Mouse (Mus musculus) B cell, adult (primary cell): ENCODE results near the gene Ngrn. TPM values are rescaled to one million over a fixed set of nuclear protein-coding genes. Genes with fewer than 3 reads are reported as not detected.

ENCODE experiments used
- total RNA-seq: library from RNA; stranded (reverse); gene quantifications from 4 replicates; pipeline ENCODE4 v1.2.4, GENCODE M21; 2023; ENCODE audit not compliant: inconsistent age

Gene Ngrn
- 11.5 to 19.3 TPM (median 15.4 TPM) in 4 replicates for total RNA-seq

DNA sequence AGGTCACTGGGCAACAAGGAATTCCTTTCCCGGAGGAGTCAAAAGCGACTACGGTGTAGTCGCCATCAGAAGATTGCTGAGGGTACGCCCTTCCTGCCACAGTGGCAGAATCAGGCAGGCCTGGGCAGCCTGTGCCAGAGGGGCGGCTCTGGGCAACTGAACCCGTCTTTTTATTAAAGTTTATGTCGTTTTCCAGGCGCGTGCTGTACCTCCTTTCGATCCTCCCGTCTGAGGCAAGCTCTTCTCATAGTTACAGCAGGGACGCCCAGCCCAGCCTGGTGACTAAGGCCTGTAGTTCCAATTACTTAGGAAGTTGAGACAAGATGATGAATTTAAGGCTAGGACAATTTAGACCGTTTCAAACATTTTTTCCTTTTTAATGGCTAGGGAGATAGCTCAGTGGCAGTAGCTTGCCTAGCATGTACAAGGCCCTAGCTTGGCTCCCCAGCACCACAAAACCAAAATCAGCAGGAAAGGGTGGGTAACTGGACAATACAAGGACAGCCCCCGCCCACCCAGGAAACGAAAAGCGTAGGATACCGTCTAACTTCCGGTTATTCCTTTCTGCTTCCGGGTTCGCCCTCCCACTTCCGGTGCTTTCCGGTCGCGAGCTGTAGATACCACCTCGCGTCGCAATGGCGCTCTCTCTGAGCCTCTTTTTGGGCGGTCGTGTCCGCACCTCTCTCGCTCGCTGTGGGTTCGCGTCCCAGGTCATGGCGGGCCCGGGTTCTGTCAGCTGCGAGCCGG lies at the start of gene Ngrn:
Gene Ngrn, plus strand, starts transcription at position 591 of the 747 bp plus-strand sequence.

DNA sequence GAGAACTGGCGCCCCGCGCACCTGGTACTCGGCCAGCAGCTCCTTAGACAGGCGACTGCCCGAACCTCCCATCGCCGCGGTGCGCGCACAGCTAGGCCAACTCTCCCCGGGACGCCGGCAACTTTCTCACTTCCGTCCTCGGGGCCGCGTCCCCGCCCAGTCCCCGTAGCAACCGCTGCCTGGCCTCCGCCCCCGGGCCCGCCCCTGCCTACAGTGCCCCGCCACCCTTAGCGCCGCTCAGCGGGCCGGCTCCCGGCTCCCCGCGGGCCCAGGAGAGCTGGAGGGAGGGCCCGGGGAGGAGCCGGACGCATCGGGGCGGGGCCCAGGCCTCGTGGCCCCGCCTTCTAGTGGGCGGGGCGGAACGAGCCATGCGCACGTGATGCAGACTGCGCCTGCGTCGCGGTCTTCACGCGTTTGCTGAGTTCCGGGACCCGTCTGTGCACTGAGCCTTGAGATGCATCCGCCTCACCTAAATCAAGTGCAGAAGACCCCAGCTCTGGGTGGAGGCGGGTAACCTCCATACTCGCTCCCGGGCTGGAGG lies 28.5 kb upstream of the Ngrn start, which contains the start of the genes Cib1 and Gdpgp1:
Gene Cib1, minus strand, starts transcription at position 325 of the 541 bp plus-strand sequence.
Gene Gdpgp1, plus strand, starts transcription at position 377 of the 541 bp plus-strand sequence.

DNA sequence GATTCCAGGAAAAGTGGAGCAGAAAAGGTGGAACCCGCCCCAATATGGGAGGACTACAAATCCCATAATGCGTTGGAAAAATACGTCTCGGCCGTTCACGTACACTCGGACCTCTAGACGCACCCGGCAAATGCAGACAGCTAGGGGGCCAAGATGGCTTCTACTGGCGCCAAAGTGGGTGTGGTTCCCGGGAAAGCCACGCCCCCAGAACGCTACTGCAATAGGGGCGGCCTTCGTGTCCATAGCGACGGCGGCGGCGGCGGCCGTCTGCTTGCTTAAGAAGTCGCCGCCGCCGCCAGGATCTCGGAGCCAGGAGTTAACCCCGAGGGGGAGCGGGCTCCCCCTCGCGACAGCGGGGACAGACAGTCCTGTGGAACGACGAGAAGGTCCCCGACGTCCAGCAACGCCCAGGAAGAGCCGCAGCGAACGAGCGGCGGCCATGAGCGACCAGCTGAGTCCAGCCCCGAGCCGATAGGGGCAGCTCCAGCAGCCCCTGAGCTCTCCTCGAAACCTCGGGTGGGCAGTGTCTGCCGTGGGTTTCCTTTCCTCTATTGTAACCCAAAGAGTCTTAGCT lies 14.8 kb upstream of the Ngrn start, which contains the start of gene Ttll13:
Gene Ttll13, plus strand, starts transcription at position 229 of the 574 bp plus-strand sequence.

DNA sequence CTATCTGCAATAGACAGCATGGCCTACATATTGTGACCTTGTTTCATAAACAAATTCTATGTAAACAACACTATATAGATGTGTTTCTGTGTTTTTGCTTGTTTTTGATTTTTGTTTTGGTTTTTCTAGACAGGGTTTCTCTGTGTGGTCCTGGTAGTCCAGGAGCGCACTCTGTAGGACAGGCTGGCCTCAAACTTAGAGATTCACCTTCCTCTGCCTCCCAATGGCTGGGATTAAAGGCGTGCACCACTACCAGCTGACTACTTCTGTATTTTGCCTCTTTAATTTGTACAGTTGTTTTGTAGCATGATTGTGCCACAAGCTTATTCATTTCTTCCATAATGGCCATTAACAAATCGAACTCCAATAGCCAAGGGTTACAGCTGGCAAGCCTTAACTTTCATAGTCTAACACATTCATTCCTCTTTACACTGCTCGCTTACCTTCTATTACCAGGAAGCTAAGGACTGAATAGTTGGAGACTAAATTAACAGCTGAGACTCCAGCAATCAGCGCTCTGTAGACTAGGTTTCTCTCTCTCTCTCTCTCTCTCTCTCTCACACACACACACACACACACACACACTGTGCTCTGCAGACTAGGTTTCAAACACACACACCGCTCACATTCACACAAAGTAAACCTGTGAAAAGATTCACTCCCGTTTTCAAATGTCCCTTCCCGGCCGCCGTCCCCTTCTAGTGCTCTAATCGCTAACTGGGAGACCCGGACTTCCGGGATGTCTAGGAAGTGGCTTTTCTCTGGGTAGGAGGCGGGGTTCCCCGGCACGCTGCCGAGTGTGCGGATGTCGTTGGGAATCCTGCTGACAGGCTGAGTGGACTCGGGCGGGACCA lies 8.1 kb downstream of the Ngrn start, which contains the start of gene Vps33b:
Gene Vps33b, plus strand, starts transcription at position 753 of the 854 bp plus-strand sequence.

DNA sequence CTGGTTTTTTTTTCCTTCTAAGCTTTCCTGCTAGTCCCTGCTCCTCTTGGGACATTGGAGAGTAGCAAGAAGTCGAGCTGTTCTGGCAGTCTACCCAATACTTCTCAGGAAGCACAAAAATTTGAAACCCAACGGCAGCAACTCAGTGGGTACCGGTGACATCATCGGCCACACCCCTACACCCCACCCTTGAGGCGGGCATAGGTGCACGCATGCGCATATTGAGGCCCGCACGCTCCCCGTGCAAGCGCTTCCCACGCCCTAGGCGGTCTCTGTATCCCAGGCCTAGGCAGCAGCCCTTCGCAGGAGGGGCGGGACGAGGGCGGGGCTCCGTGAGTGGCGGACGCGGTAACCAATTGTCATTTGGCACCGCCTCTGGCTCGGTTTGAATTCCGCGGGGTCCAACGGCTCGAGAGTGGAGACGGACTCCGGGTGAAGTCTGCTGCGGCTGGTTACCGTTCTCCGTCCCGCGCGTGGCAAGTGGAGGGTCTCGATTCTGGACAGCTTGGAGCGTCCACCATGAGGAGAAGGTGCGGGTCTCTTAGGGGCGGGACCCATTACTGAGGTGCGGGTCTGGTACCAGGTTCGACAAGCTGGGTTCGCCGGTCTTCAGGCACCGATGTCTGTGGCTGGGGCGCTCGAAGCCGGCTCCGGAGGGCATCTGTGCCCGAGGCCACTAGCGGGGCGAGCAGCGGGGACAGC lies 33.2 kb downstream of the Ngrn start, which contains the start of gene Prc1:
Gene Prc1, plus strand, starts transcription at position 389 of the 702 bp plus-strand sequence.

Other genes starting within 250 kb of the Ngrn start
- 49.5 to 75.4 TPM (median 68.2 TPM) in 4 replicates for gene Zfp710, start 236.4 kb upstream of the Ngrn start, total RNA-seq
- gene Idh2, start 145.8 kb upstream of the Ngrn start, total RNA-seq: 21.3 to 28.3 TPM (median 24.7 TPM) in 4 replicates
- gene Sema4b, start 74.4 kb upstream of the Ngrn start, total RNA-seq: 160 to 187 TPM (median 181 TPM) in 4 replicates
- 99.8 to 120 TPM (median 105 TPM) in 4 replicates for gene Cib1, start 28.4 kb upstream of the Ngrn start, total RNA-seq
- 5.3 to 7.0 TPM (median 5.8 TPM) in 4 replicates for gene Gdpgp1, start 28.4 kb upstream of the Ngrn start, total RNA-seq
- gene Ttll13, start 14.8 kb upstream of the Ngrn start, total RNA-seq: 0.72 to 1.1 TPM (median 0.85 TPM) in 4 replicates
- gene Vps33b, start 8.4 kb downstream of the Ngrn start, total RNA-seq: 34.4 to 40.6 TPM (median 38.5 TPM) in 4 replicates
- 3.0 to 6.1 TPM (median 5.3 TPM) in 4 replicates for gene Prc1, start 33.2 kb downstream of the Ngrn start, total RNA-seq
- 25.3 to 30.0 TPM (median 28.4 TPM) in 4 replicates for gene Rccd1, start 63.2 kb downstream of the Ngrn start, total RNA-seq
- gene Unc45a, start 79.8 kb downstream of the Ngrn start, total RNA-seq: 90.2 to 97.5 TPM (median 95.7 TPM) in 4 replicates
- 6.1 to 20.0 TPM (median 10.3 TPM) in 4 replicates for gene Hddc3, start 81.9 kb downstream of the Ngrn start, total RNA-seq
- gene Man2a2, start 110.2 kb downstream of the Ngrn start, total RNA-seq: 97.1 to 110 TPM (median 103 TPM) in 4 replicates
- 24.3 to 39.6 TPM (median 29.6 TPM) in 4 replicates for gene Fes, start 126.7 kb downstream of the Ngrn start, total RNA-seq
- 48.4 to 61.1 TPM (median 54.8 TPM) in 4 replicates for gene Furin, start 144.2 kb downstream of the Ngrn start, total RNA-seq